Mouse (Mus musculus) lung, postnatal 0 days (tissue): ENCODE measurements around the gene Lrrc45.

ENCODE experiments used
- CTCF ChIP-seq: IDR thresholded peaks from 2 replicates; pipeline ENCODE4 v1.5.1; 2016; ENCODE audit warnings: antibody characterized with exemption, mild to moderate bottlenecking
- EP300 ChIP-seq: IDR thresholded peaks from 2 replicates; pipeline ENCODE4 v1.6.1; 2016; ENCODE audit warnings: antibody characterized with exemption, mild to moderate bottlenecking, control low read depth

DNA sequence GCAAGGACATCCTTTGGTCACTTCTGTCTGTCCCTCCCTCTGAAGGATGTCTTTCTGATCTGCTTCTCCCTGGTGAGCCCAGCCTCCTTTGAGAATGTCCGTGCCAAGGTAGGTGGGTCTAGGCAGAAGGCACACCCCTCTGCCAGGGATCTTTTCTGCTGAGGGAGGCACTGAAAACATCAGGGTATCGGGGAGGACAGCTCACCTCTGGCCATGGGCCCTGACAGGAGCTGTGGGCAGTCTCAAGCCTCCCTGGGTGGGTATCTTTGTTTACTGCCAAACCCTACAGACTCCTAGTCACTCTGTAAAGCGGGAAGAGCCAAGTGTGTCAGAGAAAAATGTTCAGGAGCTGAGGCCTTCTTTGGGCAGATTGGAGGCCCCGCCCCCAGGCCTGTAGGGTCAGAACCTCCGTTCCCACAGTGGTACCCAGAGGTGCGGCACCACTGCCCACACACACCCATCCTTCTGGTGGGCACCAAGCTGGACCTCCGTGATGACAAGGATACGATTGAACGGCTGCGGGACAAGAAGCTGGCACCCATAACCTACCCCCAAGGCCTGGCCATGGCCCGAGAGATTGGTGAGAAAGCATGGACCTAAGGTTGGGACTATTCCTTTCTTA, 9.1 kb downstream of the Lrrc45 start:
- TF ChIP-seq CTCF (no peak), EP300 (no peak)
